Mouse (Mus musculus): ENCODE measurements around the gene Nsrp1. TPM values are rescaled to one million over a fixed set of nuclear protein-coding genes. Genes with fewer than 3 reads are reported as not detected.

Nsrp1 gene
- polyA plus RNA-seq (2012; rRNA removed), result 0.70 and 0.84 TPM in 2 replicates

GRCm38 (mm10) chr11:77078273-77079134 is at the start of gene Nsrp1:
Gene Nsrp1 (minus strand): TSS chr11:77078435.

DNA sequence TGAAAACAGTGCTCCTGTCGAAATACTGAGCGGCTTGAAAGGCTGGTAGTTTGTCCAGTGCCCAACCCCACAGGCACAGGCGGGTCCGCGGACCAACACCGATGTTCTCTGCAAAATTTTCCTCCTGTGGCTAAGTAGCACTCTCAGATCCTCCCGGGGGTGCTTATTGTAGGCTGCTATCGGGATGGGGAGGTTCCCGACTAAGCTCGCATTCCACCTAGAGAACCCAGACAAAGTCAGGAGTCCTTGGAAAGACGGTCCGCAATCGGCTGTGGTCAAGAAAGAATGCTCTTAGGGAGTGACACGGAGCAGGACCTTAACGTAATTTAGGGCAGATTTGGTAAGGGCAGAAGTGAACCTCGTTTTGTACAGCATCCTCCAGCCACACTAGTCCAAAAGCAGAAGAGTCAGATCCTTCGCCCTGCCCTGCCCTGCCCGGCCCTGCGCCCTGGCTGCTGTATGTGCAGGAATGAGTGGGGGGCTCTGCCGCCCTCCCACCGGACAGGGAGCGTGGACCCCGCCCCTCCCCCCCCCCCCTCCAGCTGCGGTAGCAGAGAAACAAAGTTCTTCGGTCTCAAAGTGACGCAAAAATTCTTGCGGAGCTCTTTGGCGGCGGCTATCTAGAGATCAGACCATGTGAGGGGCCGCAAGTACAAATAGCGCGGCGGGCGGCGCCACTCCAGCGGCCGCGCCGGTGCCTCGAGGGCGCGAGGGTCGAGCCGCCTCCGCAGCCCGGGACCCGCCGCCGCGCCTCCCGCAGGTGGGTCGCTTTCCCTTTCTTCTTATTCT is 80.1 kb downstream of the Nsrp1 start, which contains the start of gene Slc6a4:
TSS of gene Slc6a4 (plus strand) at position 688 of the 789 bp plus-strand sequence.

Other genes starting within 250 kb of the Nsrp1 start
- 40.9 and 56.5 TPM in 2 replicates for gene Cpd, start 231.4 kb downstream of the Nsrp1 start, polyA plus RNA-seq (2012; rRNA removed)
- not detected in 2 replicates for gene Tmigd1, start 176.3 kb downstream of the Nsrp1 start, polyA plus RNA-seq (2012; rRNA removed)
- gene Blmh, start 153.6 kb downstream of the Nsrp1 start, polyA plus RNA-seq (2012; rRNA removed), result 12.5 and 16.4 TPM in 2 replicates
- gene Slc6a4, start 79.8 kb downstream of the Nsrp1 start, polyA plus RNA-seq (2012; rRNA removed), result 6.0 and 6.8 TPM in 2 replicates
- 0.06 and 0.16 TPM in 2 replicates for gene Efcab5, start 110.5 kb upstream of the Nsrp1 start, polyA plus RNA-seq (2012; rRNA removed)
- gene Ssh2, start 137.9 kb upstream of the Nsrp1 start, polyA plus RNA-seq (2012; rRNA removed), result 6.4 and 6.8 TPM in 2 replicates

All from ovary, adult 2 months (tissue).